Mouse (Mus musculus) right cerebral cortex, postnatal 4 days (tissue): ENCODE data around the gene Defb22.

ENCODE experiments used
- DNase-seq: peaks from one replicate; pipeline ENCODE4 v3.0.0-alpha.2; 2022

The Defb22 gene

GRCm38 (mm10) chr2:152438963-152439362, 51.0 kb downstream of the Defb22 start:
- DNase-seq = no peak

GRCm38 (mm10) chr2:152436983-152437860, 52.7 kb downstream of the Defb22 start:
- peak; percentile 97 for DNase-seq

GRCm38 (mm10) chr2:152436405-152436901, 53.5 kb downstream of the Defb22 start:
- DNase-seq = no peak
